Mouse (Mus musculus): ENCODE data around the gene Paqr7. TPM values are rescaled to one million over a fixed set of nuclear protein-coding genes. Genes with fewer than 3 reads are reported as not detected.

Gene Paqr7
- polyA plus RNA-seq, 1 experiment: not detected

GRCm38 (mm10) chr4:134551494-134552316 lies 55.2 kb downstream of the Paqr7 start, which contains the start of gene Selenon:
Gene Selenon (minus strand): TSS chr4:134552166.
- Histone ChIP-seq H3K27me3 (ENCODE audit: control insufficient read depth) (peaks cover 27% of the 10 kb centered on the region), H3K4me1 (ENCODE audit: control insufficient read depth) (peaks cover 23% of the 10 kb centered on the region), H3K4me3 (replicated peaks) (peak within 1 kb of the TSS; percentile 58), H3K9me3 (ENCODE audit: control insufficient read depth, low read length) (peaks cover 15% of the 10 kb centered on the region), H3K36me3 (ENCODE audit: control insufficient read depth) (peaks cover 2% of the 10 kb centered on the region)
- TF ChIP-seq GATA1 (IDR thresholded peaks at IDR 0.05; ENCODE audit: low read length) (no peak), TAL1 (IDR thresholded peaks at IDR 0.05; ENCODE audit: low read length) (no peak)

- Histone ChIP-seq H3K36me3 (ENCODE audit: control insufficient read depth) (peaks cover 2% of the 10 kb centered on the region), H3K27me3 (ENCODE audit: control insufficient read depth) (peaks cover 27% of the 10 kb centered on the region), H3K9me3 (ENCODE audit: control insufficient read depth, low read length) (peaks cover 15% of the 10 kb centered on the region), H3K4me1 (ENCODE audit: control insufficient read depth) (peaks cover 9% of the 10 kb centered on the region), H3K4me3 (replicated peaks) (no peak overlapping the region)
- TF ChIP-seq GATA1 (IDR thresholded peaks at IDR 0.05; ENCODE audit: low read length): no peak
- TF ChIP-seq TAL1 (IDR thresholded peaks at IDR 0.05; ENCODE audit: low read length): no peak
Observed at GRCm38 (mm10) chr4:134553631-134554030, 57.1 kb downstream of the Paqr7 start.

GRCm38 (mm10) chr4:134555956-134556580 lies 59.6 kb downstream of the Paqr7 start:
- Histone ChIP-seq H3K27me3 (ENCODE audit: control insufficient read depth) (peaks cover 18% of the 10 kb centered on the region), H3K36me3 (ENCODE audit: control insufficient read depth) (no peaks in the 10 kb centered on the region), H3K4me3 (replicated peaks) (no peak overlapping the region), H3K4me1 (ENCODE audit: control insufficient read depth) (peaks cover 6% of the 10 kb centered on the region), H3K9me3 (ENCODE audit: control insufficient read depth, low read length) (no peaks in the 10 kb centered on the region)
- TF ChIP-seq TAL1 (IDR thresholded peaks at IDR 0.05; ENCODE audit: low read length) (no peak), GATA1 (IDR thresholded peaks at IDR 0.05; ENCODE audit: low read length) (no peak)

- Histone ChIP-seq H3K4me1 (ENCODE audit: control insufficient read depth) (no peaks in the 10 kb centered on the region), H3K4me3 (replicated peaks) (no peak overlapping the region), H3K36me3 (ENCODE audit: control insufficient read depth) (no peaks in the 10 kb centered on the region)
Observed at GRCm38 (mm10) chr4:134557626-134558249, 61.2 kb downstream of the Paqr7 start.

GRCm38 (mm10) chr4:134558570-134559113 lies 62.1 kb downstream of the Paqr7 start:
- no peak for TF ChIP-seq TAL1 (IDR thresholded peaks at IDR 0.05; ENCODE audit: low read length)
- no peak for TF ChIP-seq GATA1 (IDR thresholded peaks at IDR 0.05; ENCODE audit: low read length)
- no peak overlapping the region for H3K4me3 ChIP-seq (replicated peaks)
- H3K36me3 ChIP-seq (ENCODE audit: control insufficient read depth): no peaks in the 10 kb centered on the region

More at GRCm38 (mm10) chr4:134557626-134558249, 61.2 kb downstream of the Paqr7 start:
- TF ChIP-seq TAL1 (IDR thresholded peaks at IDR 0.05; ENCODE audit: low read length): no peak
- no peak for TF ChIP-seq GATA1 (IDR thresholded peaks at IDR 0.05; ENCODE audit: low read length)
- H3K27me3 ChIP-seq (ENCODE audit: control insufficient read depth): peaks cover 1% of the 10 kb centered on the region
- H3K9me3 ChIP-seq (ENCODE audit: control insufficient read depth, low read length): no peaks in the 10 kb centered on the region

GRCm38 (mm10) chr4:134559154-134559553 lies 62.7 kb downstream of the Paqr7 start:
- no peaks in the 10 kb centered on the region for H3K27me3 ChIP-seq (ENCODE audit: control insufficient read depth)
- H3K36me3 ChIP-seq (ENCODE audit: control insufficient read depth): no peaks in the 10 kb centered on the region
- no peak for TF ChIP-seq TAL1 (IDR thresholded peaks at IDR 0.05; ENCODE audit: low read length)
- no peak for TF ChIP-seq GATA1 (IDR thresholded peaks at IDR 0.05; ENCODE audit: low read length)
- no peak overlapping the region for H3K4me3 ChIP-seq (replicated peaks)
- H3K9me3 ChIP-seq (ENCODE audit: control insufficient read depth, low read length): no peaks in the 10 kb centered on the region
- H3K4me1 ChIP-seq (ENCODE audit: control insufficient read depth): peaks cover 4% of the 10 kb centered on the region; the same call in 1 of the 2 replicates

More at GRCm38 (mm10) chr4:134558570-134559113, 62.1 kb downstream of the Paqr7 start:
- no peaks in the 10 kb centered on the region for H3K27me3 ChIP-seq (ENCODE audit: control insufficient read depth)
- no peaks in the 10 kb centered on the region for H3K9me3 ChIP-seq (ENCODE audit: control insufficient read depth, low read length)
- peaks cover 3% of the 10 kb centered on the region; the same call in 1 of the 2 replicates for H3K4me1 ChIP-seq (ENCODE audit: control insufficient read depth)

Other genes starting within 250 kb of the Paqr7 start
- gene Gm30191, start 249.8 kb upstream of the Paqr7 start, polyA plus RNA-seq (2012): 0.06 TPM in 1 of 2 replicates, not detected in the other
- 0.03 TPM in 1 of 2 replicates, not detected in the other for gene Grrp1, start 242.6 kb upstream of the Paqr7 start, polyA plus RNA-seq (2012)
- gene Pdik1l, start 208.8 kb upstream of the Paqr7 start, polyA plus RNA-seq (2012): 0.14 and 0.53 TPM in 2 replicates
- not detected in 2 replicates for gene Trim63, start 181.6 kb upstream of the Paqr7 start, polyA plus RNA-seq (2012)
- not detected in 2 replicates for gene Slc30a2, start 153.5 kb upstream of the Paqr7 start, polyA plus RNA-seq (2012)
- gene Extl1, start 112.8 kb upstream of the Paqr7 start, polyA plus RNA-seq (2012): not detected in 2 replicates
- gene Pafah2, start 100.4 kb upstream of the Paqr7 start, polyA plus RNA-seq (2012): not detected in 2 replicates
- gene Stmn1, start 28.4 kb upstream of the Paqr7 start, polyA plus RNA-seq (2012): 45.6 and 68.9 TPM in 2 replicates
- gene Aunip, start 14.3 kb downstream of the Paqr7 start, polyA plus RNA-seq (2012): 0.18 and 0.29 TPM in 2 replicates
- gene Mtfr1l, start 38.7 kb downstream of the Paqr7 start, polyA plus RNA-seq (2012): 2.5 and 3.9 TPM in 2 replicates
- gene Selenon, start 55.5 kb downstream of the Paqr7 start, polyA plus RNA-seq (2012): 0.05 and 0.08 TPM in 2 replicates
- gene Man1c1, start 207.6 kb downstream of the Paqr7 start, polyA plus RNA-seq (2012): 0.06 and 0.07 TPM in 2 replicates

Measured in erythroblast, embryonic 14.5 days (primary cell).